Mouse (Mus musculus) hindlimb bud, embryonic 11.5 days (tissue): Measurements from ENCODE around the gene Ahrr.
A peak's percentile ranks its signal among the peaks of the same experiment; 100 is the strongest.

ENCODE experiments used
- DNase-seq: peaks from one replicate; pipeline ENCODE4 v3.0.0-alpha.2; 2012; ENCODE audit warnings: low read depth, low spot score; ENCODE audit errors: extremely low spot score

The Ahrr gene

GRCm38 (mm10) chr13:74292167-74292566 lies at the start of gene Ahrr:
Ahrr (minus strand) TSS chr13:74292331.
- DNase-seq, result no peak

- peak; percentile 18 for DNase-seq
Measured at GRCm38 (mm10) chr13:74341036-74341435, 48.9 kb upstream of the Ahrr start.

- no peak for DNase-seq
Measured at GRCm38 (mm10) chr13:74329321-74329720, 37.2 kb upstream of the Ahrr start.

- peak; percentile 86 for DNase-seq
Measured at GRCm38 (mm10) chr13:74317170-74317849, 25.2 kb upstream of the Ahrr start, which contains the start of gene Pdcd6. Pdcd6 (minus strand) TSS chr13:74317580.

- DNase-seq, result no peak
Measured at GRCm38 (mm10) chr13:74316789-74317169, 24.6 kb upstream of the Ahrr start.

- no peak for DNase-seq
Measured at GRCm38 (mm10) chr13:74316386-74316785, 24.3 kb upstream of the Ahrr start.

- DNase-seq, result no peak
Measured at GRCm38 (mm10) chr13:74314616-74315015, 22.5 kb upstream of the Ahrr start.

GRCm38 (mm10) chr13:74305780-74306179 lies 13.6 kb upstream of the Ahrr start:
- DNase-seq, result no peak

GRCm38 (mm10) chr13:74305380-74305779 lies 13.2 kb upstream of the Ahrr start:
- DNase-seq, result no peak

- DNase-seq, result no peak
Measured at GRCm38 (mm10) chr13:74302050-74303037, 10.2 kb upstream of the Ahrr start.

GRCm38 (mm10) chr13:74301607-74301984 lies 9.5 kb upstream of the Ahrr start:
- no peak for DNase-seq

- DNase-seq, result peak; percentile 46
Measured at GRCm38 (mm10) chr13:74300925-74301606, 8.9 kb upstream of the Ahrr start.

GRCm38 (mm10) chr13:74296376-74296775 lies 4.2 kb upstream of the Ahrr start:
- DNase-seq, result no peak

- no peak for DNase-seq
Measured at GRCm38 (mm10) chr13:74289646-74290045, 2.5 kb downstream of the Ahrr start.

- no peak for DNase-seq
Measured at GRCm38 (mm10) chr13:74282299-74282698, 9.8 kb downstream of the Ahrr start.

- DNase-seq, result no peak
Measured at GRCm38 (mm10) chr13:74275726-74276125, 16.4 kb downstream of the Ahrr start.

- peak; percentile 24 for DNase-seq
Measured at GRCm38 (mm10) chr13:74260231-74260992, 31.7 kb downstream of the Ahrr start.

GRCm38 (mm10) chr13:74259460-74260230 lies 32.5 kb downstream of the Ahrr start:
- DNase-seq, result no peak

- no peak for DNase-seq
Measured at GRCm38 (mm10) chr13:74246494-74246893, 45.6 kb downstream of the Ahrr start.

- DNase-seq, result no peak
Measured at GRCm38 (mm10) chr13:74245899-74246231, 46.3 kb downstream of the Ahrr start.
